Mouse (Mus musculus) thymus, postnatal 25 days (tissue): ENCODE measurements around the gene Prokr2.
"Not testable (repeated sequence)": the region's sequence is repeated elsewhere in the genome, so short reads cannot be mapped to it uniquely, and the experiment has no call there.

ENCODE experiments used
- DNase-seq: peaks from one replicate; pipeline ENCODE4 v3.0.0; 2022

Gene Prokr2

DNA sequence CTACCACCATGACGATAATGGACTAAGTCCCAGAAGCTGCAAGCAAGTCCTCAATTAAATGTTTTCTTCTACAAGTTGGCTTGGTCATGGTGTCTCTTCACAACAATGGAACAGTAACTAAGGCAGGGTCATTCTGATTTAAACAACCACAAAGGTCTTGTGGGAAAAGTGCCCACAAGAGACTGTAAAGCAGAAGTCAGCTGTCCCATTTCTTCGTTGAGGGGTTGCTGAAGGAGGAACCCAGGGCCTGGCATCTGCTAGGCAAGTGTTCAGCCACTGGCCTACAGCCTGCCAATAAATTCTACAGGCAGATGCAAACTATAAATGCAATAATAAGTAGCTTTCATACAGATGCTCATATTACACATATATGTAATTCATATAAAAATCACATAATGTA is 48.0 kb downstream of the Prokr2 start:
- no peak for DNase-seq

DNA sequence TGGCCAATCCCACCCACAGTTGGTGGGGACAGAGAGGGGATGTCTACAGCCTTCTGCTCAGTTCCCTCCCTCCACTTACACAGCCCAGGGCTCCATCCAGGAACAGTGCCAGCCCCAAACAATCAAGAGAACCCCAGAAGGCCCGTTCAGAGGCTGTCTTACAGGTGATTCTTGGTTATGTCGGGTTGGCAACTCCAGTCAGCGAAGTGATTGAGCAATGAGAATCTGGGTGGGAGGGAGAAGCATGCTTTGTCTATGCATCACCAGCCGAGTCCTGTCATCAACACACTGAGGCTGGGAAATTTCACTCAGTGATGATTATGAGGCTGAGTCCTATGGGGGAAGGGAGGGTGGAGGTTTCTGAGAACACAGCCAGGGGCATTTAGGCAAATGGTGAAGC is 61.7 kb downstream of the Prokr2 start:
- DNase-seq, result no peak

DNA sequence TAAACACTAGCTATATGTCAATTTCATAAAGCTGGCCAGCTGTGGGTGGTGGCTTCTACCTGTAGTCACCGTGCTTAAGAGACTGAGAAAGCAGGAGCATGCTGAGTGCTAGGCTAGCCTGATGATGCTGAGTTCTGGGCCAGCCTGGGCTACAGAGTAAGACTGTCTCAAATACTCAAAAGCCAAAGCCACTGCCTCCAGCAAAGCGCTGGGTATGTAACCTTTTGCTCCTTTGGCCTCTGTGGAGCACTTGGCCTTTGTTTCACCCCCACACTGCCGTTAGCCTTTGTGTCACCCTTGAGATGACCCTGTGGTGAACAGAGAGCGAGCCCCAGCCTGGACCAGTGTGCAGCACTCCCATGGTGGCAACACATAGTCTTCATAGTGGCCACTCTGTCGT is 64.7 kb downstream of the Prokr2 start:
- DNase-seq, result no peak

DNA sequence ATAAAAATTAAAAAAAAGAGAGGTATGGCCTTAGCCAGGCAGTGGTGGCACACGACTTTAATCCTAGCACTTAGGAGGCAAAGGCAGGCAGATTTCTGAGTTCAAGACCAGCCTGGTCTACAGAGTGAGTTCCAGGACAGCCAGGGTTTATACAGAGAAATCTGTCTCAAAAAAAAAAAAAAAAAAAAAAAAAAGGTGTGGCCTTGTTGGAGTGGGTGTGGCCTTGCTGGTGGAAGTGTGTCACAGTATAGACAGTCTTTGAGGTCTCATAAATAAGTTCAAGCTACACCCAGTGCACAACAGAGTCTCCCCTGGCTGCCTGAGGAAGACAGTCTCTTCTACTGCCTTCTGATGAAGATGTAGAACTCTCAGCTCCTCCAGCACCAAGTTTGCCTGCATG is 68.1 kb downstream of the Prokr2 start:
- DNase-seq, result no peak

DNA sequence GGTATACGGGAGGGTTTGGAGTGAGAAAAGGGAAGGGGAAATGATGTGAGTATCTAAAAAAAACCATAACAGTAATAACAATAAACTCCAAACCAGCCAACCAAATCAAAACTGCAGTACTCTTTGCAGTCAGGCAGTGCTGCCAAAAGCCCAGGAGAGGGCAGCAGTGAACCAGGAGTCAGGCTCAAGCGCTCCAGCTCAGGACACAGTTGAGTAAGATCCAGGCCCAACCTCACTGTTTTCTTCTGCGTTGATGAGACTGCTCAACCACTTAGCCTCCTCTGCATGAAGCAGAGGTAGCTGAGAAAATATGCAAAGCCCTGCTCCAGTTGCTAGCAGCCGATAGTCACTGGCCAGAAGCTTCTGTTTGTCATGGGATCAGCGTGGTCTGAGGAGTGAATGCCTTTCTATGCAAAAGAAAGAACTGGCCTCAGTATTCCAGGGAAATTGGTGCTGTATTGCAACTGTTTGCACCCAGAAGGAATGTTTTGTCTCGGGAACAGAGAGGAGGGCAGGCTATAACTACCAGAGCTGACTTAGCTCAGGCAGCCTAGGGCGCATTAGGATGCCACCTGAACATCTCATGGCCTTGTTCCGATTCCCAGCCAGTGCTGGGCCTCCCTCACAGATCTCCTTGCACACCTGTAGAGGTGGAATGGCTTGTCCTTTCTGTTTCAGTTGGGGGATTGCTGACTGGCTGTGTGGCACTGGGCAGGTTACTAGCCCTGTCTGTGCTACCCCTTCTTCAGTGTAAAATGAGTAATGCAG is 69.0 kb downstream of the Prokr2 start:
- peak; percentile 56 for DNase-seq

DNA sequence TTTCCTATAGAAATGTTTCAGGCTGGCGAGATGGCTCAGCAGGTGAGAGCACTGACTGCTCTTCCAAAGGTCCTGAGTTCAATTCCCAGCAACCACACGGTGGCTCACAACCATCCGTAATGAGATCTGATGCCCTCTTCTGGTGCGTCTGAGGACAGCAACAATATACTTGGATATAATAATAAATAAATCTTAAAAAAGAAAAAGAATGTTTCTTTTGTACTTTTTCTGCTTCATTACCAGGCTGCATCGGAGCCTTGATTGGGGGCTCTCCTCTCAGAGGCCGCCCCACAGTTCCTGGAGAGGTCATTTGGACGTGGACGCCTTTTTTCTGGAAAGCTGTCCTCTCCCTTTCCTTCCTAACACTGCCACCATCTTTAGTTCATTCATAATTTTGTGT is 71.2 kb downstream of the Prokr2 start:
- not testable (repeated sequence) for DNase-seq

DNA sequence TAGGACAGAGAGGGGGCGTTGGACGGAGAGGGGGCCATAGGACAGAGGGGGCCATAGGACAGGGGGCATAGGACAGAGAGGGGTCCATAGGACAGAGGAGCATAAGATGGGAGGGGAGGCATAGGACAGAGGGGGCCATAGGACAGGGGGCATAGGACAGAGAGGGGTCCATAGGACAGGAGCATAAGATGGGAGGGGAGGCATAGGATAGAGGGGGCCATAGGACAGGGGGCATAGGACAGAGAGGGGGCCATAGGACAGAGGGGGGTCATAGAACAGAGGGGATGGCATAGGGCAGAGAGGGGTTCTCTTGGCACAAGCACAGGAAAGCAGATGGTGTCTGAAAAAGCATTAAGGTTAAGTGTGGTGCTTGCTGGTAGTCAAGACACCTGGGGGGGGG is 71.7 kb downstream of the Prokr2 start:
- no peak for DNase-seq

DNA sequence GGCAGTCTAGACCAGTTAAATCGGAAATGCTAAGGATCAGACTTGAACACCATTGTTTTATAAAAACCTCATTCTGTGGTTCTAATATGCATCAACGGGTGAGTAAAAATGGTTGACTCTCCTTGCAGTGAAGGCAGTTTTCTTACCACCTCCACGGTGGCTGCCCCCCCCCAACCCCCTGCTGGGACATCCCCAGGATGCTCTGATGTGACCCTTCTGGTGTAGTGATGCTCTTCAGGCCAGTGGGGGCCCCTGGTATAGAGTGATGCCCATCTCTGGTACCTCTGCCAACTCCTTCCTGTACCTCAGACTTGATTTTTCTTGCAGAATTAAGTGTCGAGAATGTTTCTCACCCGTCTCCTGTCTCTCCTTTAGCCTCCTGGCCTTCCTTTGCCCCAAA is 72.6 kb downstream of the Prokr2 start:
- DNase-seq, result no peak

DNA sequence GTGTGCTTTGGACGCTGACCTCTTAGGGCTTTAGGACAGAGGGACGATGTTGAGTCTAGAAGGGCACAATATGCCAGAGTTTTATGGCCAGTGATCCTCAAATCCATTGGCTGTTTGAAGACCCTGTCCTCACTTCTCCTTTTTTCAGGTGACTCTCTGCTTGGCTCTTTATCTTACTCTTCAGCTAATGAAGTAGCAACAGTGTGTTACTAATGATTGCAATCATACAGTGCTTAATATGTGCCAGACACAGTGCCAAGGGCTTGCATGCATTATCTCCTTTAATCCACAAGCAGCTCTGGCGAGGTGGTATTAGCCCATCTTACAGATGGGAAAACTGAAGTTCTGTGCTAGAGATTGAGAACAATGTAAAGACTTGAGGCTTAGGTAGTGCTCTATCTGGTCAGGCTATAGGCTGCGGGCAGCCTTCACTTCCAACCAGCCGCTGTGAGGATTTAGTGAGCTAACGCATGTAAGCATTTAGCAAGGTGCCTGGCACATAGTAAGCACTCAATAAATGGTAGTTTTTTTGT is 75.8 kb downstream of the Prokr2 start:
- no peak for DNase-seq

DNA sequence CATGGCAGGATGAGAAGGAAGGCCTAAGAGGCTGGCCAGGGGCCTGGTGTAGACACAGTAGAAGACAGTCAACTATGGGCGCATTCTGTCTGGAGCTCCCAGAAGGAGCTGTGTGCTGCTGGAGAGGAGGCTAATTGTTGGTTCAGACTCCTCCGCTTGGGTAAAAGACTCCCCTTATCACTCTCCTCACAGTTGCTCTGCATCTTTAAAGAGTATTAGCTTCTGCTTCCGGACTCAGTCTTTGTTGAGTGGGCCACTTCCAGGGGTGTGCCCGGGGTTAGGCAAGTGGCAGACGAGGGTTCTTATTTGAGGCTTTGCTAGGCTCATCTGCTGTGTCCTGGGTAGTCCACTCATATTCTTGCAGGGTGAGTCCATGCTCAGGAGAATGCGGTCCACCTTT is 76.4 kb downstream of the Prokr2 start:
- DNase-seq, result no peak

DNA sequence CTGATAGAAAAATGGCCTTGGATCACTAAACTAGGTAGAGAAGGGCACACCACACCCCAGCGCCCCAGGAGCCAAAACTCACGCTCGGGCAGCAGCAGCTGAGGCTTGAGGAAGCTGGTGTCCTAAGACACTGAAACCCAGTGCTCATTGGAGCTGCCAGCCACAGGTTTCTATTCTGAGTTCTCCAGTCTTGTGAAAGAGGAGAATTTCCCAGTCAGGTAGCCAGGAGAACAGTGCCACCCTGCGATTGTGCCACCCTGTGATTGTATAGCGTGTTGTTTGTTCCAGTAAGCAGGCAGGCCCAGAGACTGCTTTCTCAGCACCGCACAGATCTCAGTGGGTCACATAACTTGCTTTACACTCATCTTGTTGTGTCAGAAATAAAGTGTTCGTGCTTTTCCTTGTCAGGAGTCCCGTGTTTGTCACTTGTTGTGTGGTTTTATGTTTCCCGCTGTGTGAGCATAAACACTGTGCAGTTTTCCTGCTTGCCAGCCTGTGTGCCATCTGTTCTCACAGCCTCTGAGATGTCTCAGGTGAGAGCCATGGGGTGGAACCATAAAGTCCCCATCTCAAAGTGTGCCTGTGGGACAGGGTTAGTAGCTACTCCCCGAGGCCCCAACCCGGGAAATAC is 77.9 kb downstream of the Prokr2 start:
- no peak for DNase-seq

DNA sequence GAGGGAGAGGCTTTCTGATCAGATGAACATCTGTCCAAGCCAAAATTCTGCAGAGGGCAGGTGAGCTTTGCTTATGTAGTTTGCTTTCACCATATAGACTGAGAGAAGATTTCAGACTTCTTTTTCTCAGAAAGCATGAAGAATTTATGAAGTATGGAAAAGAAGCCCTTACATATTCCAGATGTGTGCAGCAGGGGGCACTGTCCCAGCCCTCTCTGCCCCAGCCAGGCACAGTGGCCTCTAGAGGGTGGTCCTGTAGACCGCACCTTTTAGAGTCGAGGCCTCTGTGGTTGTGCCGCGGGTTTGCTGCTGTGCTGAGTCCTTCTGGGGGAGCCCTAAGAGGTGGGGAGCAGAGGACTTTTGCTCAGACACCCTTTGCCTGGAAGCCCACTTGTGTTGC is 79.3 kb downstream of the Prokr2 start:
- peak; percentile 30 for DNase-seq

DNA sequence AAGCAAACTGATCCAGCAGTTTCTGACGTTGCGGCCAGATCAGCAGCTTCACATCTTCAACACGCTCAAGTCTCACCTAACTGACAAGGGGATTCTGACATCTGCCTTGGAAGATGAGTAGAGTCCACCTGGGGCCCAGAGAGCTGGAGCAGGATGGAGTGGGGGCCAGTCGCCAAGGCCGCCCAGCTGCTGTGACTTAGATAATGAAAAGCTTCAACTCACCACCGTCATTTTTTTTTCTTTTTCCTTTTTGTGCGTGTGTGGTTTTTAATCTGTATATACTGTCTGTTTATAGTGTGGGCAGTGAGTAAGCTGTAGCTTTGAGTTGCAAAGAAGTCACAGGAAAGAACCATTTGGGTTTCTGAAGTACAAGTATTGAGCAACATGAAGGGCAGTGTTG is 80.1 kb downstream of the Prokr2 start:
- DNase-seq, result no peak

DNA sequence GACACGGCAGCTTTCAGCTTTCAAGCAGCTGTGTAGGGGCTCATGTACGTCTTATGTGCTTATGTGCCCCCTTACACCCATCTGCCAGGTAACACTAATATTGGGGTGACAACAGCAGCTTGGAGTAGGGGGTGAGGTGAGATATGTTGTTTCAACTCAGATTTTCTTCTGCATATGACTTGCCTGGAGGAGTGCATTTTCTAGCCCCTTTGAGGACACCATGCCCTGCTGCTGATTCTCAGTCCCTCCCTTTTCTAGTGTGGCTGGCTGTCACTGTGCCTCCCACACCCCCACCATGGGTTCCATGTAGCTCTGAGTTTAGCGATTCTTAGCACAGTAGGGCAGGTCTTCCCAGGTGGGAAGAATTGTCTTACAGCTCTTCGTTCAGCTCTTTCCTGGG is 83.8 kb downstream of the Prokr2 start:
- DNase-seq, result no peak

DNA sequence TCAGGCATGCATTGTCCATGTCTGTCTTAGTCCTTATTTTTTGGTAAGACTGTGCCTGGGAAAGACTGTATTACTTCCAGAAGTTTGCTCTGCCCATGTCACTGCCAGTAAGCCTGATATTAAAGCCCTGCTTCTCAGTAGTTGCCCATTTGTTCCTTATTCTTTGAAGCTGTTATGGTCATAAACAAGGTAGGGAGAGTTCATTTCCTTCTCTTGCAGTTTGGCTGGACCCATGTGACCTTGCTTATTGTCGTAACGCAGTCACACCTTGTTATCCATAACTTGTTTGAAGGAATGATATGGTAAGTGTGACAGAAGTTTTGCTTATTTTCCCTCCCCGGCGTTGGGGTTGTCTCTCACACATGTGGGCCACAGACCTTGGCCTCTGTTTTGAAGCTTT is 87.0 kb downstream of the Prokr2 start:
- DNase-seq, result no peak

DNA sequence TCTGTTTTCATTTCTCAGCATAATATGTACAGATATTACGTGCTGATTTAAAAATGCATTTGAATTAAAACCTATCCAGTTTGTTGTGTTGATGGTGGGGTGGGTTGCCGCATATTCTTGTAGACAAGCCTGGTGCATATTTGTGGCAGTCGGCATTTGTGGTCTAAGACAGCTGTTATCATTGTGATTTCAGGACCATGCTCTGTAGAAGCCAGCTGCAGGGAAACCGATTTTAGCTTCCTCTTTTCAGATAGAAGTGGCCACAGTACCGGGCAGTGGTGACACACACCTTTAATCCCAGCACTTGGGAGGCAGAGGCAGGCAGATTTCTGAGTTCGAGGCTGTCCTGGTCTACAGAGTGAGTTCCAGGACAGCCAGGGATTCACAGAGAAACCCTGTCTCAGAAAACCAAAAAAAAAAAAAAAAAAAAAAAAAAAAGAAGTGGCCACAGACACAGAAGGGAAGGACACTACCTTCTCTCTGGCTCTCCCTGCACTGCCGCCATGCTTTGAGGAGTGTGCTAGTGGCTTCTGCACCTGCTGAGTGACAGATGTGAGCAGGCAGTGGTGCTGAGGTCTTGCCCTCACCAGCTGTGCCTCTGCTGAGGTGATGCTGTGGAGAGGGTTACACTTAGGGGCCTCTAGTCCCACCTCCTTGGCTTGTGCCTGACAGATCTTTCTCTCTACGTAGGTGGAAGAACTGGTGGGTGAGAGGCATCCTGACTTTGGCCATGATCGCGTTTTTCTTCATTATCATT is 91.4 kb downstream of the Prokr2 start:
- peak; percentile 43 for DNase-seq

DNA sequence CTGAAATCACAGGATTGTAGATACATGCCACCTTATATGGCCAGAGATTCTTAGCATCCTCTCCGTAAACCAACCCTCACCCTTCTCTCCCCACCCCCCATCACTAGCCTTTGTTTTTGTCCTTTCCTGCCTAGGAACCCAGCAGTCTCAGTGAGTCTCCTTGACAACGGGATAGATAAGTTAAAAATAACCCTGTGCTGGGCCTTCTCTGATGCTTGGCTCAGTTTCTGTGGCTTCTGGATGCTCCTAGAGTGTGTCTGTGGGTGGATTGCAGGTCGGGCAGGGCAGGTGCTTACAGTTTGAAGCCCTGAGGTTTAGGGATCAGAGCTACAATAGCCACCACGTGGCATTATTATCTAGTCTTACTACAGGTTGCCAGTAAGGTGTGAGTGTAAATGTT is 93.2 kb downstream of the Prokr2 start:
- DNase-seq, result no peak

DNA sequence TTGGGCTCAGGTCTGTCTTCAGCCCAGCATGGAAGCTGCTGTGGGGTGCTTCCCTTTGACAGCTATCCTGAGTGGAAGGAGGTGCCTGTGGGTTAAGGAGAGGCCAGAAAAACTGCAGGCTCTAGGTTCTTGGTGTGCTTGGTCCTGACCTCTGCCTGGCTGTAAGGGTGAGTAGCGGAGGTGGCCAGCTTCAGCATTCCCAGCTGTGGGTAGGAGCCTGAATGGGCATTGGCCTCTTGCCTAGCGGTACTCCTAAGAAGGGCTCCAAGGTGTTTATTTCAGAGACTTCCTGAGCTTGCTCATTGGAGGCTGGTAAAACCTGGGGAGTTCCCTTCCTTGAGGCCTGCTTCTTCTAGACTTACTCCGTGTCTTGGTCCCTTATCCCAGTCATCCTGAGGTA is 94.0 kb downstream of the Prokr2 start:
- no peak for DNase-seq

DNA sequence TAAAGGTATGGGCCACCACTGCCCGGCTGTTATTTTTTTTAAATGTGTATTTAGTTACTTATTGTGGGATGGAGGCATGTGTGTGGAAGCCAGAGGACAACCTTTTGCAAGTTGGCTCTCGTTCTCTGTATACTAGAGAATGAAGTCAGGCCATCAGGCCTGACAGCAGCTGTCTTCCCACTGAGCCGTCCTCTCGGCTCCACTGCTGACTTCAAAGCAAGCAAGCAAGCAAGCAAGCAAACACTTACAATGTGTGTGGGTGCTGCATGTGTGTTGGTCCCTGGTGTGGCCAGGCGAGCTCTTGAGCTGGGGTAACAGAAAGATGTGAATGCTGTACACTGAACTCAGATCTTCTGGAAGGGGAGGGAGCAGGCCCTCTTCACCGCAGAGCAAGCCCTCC is 94.4 kb downstream of the Prokr2 start:
- DNase-seq, result no peak

DNA sequence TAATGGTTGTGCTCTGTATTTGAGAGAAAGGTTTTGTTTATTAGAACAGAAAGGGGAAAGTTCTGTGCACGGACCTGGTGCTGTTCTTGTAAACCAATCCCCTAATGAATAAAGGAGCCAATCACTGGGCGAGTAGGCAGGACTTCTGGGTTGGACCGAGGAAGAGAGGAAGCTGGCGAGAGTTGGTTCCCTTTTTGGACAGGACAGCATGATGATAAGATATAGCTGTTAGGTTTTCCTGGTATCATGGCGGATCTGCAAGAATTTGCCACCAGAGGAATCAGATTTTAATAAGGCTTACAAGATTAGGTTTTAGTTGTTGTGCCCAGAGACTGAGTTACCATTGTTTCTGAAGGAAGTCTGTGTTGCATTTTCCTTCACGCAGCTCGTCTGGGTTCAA is 96.0 kb downstream of the Prokr2 start:
- not testable (repeated sequence) for DNase-seq
